Mouse (Mus musculus): ENCODE measurements at regions not wholly inside any gene's neighbourhood (a gene's known extent, or its start where the extent isn't known, plus 50 kb on each side); places are given as distances from the start of the nearest gene placed in this dataset.

DNA sequence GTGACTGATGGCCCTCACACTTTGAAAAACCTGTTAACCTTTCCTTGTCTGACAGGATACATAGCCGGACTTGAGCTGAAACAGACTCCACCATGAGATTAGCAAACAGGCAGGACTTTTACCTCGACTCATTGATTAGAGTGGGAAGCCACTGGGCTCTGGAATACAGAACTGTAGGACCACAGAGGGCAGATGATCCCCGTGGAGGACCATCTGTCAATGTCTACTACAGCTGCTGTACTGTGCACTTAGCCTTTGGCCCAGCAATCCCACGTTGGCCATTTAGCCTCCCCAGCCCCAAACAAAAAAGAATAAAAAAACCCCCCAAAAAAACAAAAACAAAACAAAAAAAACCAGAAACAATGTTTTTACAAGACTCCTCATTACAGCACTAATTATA lies 103.9 kb upstream of the Dazl start:
- no peak for ATAC-seq (ENCODE audit: low FRiP score, low read depth)
- TF ChIP-seq POLR2A (IDR thresholded peaks at IDR 0.05; ENCODE audit: borderline replicate concordance, extremely low read depth, insufficient read depth, insufficient read length) = no peak
- Histone ChIP-seq H3K27me3 (ENCODE audit: control insufficient read depth, insufficient read depth, low read length) (no peaks in the 10 kb centered on the region), H3K4me2 (replicated peaks; ENCODE audit: low read depth, low read length, severe bottlenecking) (no peak overlapping the region), H3K27ac (replicated peaks; ENCODE audit: low read depth, low read length) (no peak overlapping the region), H3K4me1 (ENCODE audit: control insufficient read depth, insufficient read depth, low read length) (no peaks in the 10 kb centered on the region), H3K4me3 (replicated peaks; ENCODE audit: low read length) (no peak overlapping the region), H3K9me3 (ENCODE audit: control insufficient read depth, low read length) (no peaks in the 10 kb centered on the region), H3K36me3 (ENCODE audit: control insufficient read depth, insufficient read depth, low read length) (no peaks in the 10 kb centered on the region), H3K9ac (ENCODE audit: low read depth, low read length, severe bottlenecking) (no peak overlapping the region)
- 43% methylated on average over 4 of the region's 4 CpGs for WGBS
- DNase-seq (ENCODE audit: low spot score) = no peak

DNA sequence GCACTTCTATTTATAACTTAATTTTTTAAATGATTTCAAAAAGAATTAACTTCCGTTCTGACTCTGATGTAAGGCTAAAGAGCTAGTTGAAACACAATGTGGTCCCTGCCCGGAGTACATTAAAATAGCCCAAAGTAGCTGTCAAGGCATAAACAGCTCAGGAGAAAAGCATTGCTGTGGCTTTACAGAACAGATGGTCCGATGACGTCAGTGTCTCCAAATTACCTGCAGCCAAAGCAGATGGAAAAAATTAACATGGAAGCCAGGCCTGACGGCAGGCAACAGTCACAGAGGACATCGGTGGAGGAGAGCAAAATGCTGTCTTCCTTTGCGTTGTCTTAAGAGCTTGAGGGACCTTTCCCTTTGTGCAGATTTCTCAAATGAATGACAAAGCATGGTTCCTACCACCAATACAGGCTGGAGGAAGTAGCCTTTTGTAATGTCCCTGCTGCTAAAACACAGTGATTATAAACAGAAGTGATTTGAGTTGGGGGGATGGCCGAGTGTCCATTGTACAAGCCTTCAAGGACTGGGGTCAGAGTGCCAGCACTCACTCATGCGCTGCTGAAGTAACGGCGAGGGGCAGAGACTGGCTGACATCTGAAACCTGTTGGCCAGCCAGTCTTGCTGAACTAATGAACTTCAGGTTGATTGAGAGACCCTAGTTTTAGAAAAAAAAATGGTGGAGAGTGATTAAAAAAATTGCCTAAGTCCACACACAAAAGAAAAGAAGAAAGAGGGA lies 101.8 kb upstream of the Plcl2 start:
- no peak overlapping the region for H3K4me3 ChIP-seq (replicated peaks; ENCODE audit: low read length)
- H3K9ac ChIP-seq (ENCODE audit: low read depth, low read length, severe bottlenecking) = no peak overlapping the region
- no peak for TF ChIP-seq POLR2A (IDR thresholded peaks at IDR 0.05; ENCODE audit: borderline replicate concordance, extremely low read depth, insufficient read depth, insufficient read length)
- H3K27me3 ChIP-seq (ENCODE audit: control insufficient read depth, insufficient read depth, low read length) = no peaks in the 10 kb centered on the region
- H3K27ac ChIP-seq (replicated peaks; ENCODE audit: low read depth, low read length) = no peak overlapping the region
- DNase-seq (ENCODE audit: low spot score) = peak; percentile 83
- peak; percentile 87 for ATAC-seq (ENCODE audit: low FRiP score, low read depth)
- H3K9me3 ChIP-seq (ENCODE audit: control insufficient read depth, low read length) = no peaks in the 10 kb centered on the region
- WGBS = 14% methylated on average over 11 of the region's 11 CpGs
- H3K36me3 ChIP-seq (ENCODE audit: control insufficient read depth, insufficient read depth, low read length) = no peaks in the 10 kb centered on the region
- H3K4me1 ChIP-seq (ENCODE audit: control insufficient read depth, insufficient read depth, low read length) = peaks cover 6% of the 10 kb centered on the region
- no peak overlapping the region; the same call in 1 of the 2 replicates for H3K4me2 ChIP-seq (replicated peaks; ENCODE audit: low read depth, low read length, severe bottlenecking)

DNA sequence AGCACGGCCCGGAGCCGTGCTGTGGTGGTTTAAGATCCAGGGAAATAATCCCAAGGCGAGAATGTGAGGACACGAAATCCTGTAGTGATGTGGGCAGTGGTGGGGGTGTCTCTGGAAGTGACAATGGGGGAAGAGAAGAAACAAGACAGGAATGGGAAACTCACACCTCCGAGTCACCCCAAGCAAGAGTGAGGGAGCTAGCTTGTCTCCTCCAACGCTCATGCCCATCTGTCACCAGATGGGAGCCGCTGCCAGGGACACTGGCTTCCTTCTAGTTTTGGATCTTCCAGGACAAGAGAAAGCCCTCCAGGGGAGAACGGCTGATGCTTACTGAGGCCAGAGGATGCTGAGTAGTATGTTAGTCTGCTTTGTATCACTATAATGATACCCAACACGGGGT lies 100.6 kb upstream of the Plcl2 start:
- H3K4me2 ChIP-seq (replicated peaks; ENCODE audit: low read depth, low read length, severe bottlenecking) = no peak overlapping the region
- no peak for TF ChIP-seq POLR2A (IDR thresholded peaks at IDR 0.05; ENCODE audit: borderline replicate concordance, extremely low read depth, insufficient read depth, insufficient read length)
- H3K9me3 ChIP-seq (ENCODE audit: control insufficient read depth, low read length) = no peaks in the 10 kb centered on the region
- H3K9ac ChIP-seq (ENCODE audit: low read depth, low read length, severe bottlenecking) = no peak overlapping the region
- H3K27ac ChIP-seq (replicated peaks; ENCODE audit: low read depth, low read length) = no peak overlapping the region
- H3K36me3 ChIP-seq (ENCODE audit: control insufficient read depth, insufficient read depth, low read length) = no peaks in the 10 kb centered on the region
- DNase-seq (ENCODE audit: low spot score) (no peak), ATAC-seq (ENCODE audit: low FRiP score, low read depth) (no peak)
- H3K4me3 ChIP-seq (replicated peaks; ENCODE audit: low read length) = no peak overlapping the region
- H3K4me1 ChIP-seq (ENCODE audit: control insufficient read depth, insufficient read depth, low read length) = peaks cover 6% of the 10 kb centered on the region
- H3K27me3 ChIP-seq (ENCODE audit: control insufficient read depth, insufficient read depth, low read length) = no peaks in the 10 kb centered on the region
- WGBS = 64% methylated on average over 10 of the region's 10 CpGs

- no peak overlapping the region for H3K4me2 ChIP-seq (replicated peaks; ENCODE audit: low read depth, low read length, severe bottlenecking)
- TF ChIP-seq POLR2A (IDR thresholded peaks at IDR 0.05; ENCODE audit: borderline replicate concordance, extremely low read depth, insufficient read depth, insufficient read length) = no peak
Measured at GRCm38 (mm10) chr17:50409271-50409670, 99.9 kb upstream of the Plcl2 start.

DNA sequence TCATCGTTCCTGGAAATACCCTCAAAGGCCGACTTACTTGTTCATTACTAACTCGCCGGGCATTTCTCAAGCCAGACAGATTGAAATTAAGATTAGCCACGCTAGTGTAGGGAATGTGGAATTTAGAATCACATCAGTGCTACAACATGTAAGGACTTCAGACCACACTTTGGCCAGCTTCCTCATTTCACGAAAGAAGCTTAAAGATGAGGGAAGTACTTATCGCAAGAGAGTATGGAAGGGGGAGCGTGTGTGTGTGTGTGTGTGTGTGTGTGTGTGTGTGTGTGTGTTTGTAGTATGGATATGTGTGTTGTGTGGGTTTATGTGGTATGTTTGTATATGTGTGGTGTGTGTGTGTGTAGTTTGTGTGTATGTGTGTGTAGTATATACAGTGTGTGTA lies 99.3 kb upstream of the Plcl2 start:
- Histone ChIP-seq H3K27me3 (ENCODE audit: control insufficient read depth, insufficient read depth, low read length) (no peaks in the 10 kb centered on the region), H3K4me2 (replicated peaks; ENCODE audit: low read depth, low read length, severe bottlenecking) (no peak overlapping the region), H3K36me3 (ENCODE audit: control insufficient read depth, insufficient read depth, low read length) (no peaks in the 10 kb centered on the region), H3K27ac (replicated peaks; ENCODE audit: low read depth, low read length) (no peak overlapping the region), H3K4me1 (ENCODE audit: control insufficient read depth, insufficient read depth, low read length) (peaks cover 6% of the 10 kb centered on the region), H3K4me3 (replicated peaks; ENCODE audit: low read length) (no peak overlapping the region), H3K9ac (ENCODE audit: low read depth, low read length, severe bottlenecking) (no peak overlapping the region), H3K9me3 (ENCODE audit: control insufficient read depth, low read length) (no peaks in the 10 kb centered on the region)
- DNase-seq (ENCODE audit: low spot score) = no peak
- TF ChIP-seq POLR2A (IDR thresholded peaks at IDR 0.05; ENCODE audit: borderline replicate concordance, extremely low read depth, insufficient read depth, insufficient read length) = no peak
- no peak for ATAC-seq (ENCODE audit: low FRiP score, low read depth)
- 92% methylated on average over 8 of the region's 8 CpGs for WGBS

More at GRCm38 (mm10) chr17:50409271-50409670, 99.9 kb upstream of the Plcl2 start:
- no peak for DNase-seq (ENCODE audit: low spot score)
- H3K27me3 ChIP-seq (ENCODE audit: control insufficient read depth, insufficient read depth, low read length) = no peaks in the 10 kb centered on the region
- H3K4me1 ChIP-seq (ENCODE audit: control insufficient read depth, insufficient read depth, low read length) = peaks cover 6% of the 10 kb centered on the region
- no peaks in the 10 kb centered on the region for H3K9me3 ChIP-seq (ENCODE audit: control insufficient read depth, low read length)
- no peak overlapping the region for H3K9ac ChIP-seq (ENCODE audit: low read depth, low read length, severe bottlenecking)
- H3K27ac ChIP-seq (replicated peaks; ENCODE audit: low read depth, low read length) = no peak overlapping the region
- H3K4me3 ChIP-seq (replicated peaks; ENCODE audit: low read length) = no peak overlapping the region
- ATAC-seq (ENCODE audit: low FRiP score, low read depth) = no peak
- no peaks in the 10 kb centered on the region for H3K36me3 ChIP-seq (ENCODE audit: control insufficient read depth, insufficient read depth, low read length)
- 92% methylated on average over 3 of the region's 3 CpGs for WGBS
